Mouse (Mus musculus) olfactory bulb, adult 2 months (tissue): Measurements from ENCODE around the gene Celf6.
A peak's percentile ranks its signal among the peaks of the same experiment; 100 is the strongest.

ENCODE experiments used
- CTCF ChIP-seq: fragments of 200-500 bp; IDR thresholded peaks from 2 replicates; pipeline ENCODE4 v1.5.1; 2012; ENCODE audit warnings: low read depth, mild to moderate bottlenecking, low read length, moderate library complexity; ENCODE audit not compliant: insufficient read depth
- POLR2A ChIP-seq: fragments of 200-500 bp; IDR thresholded peaks from 2 replicates; pipeline ENCODE4 v1.6.1; 2012; ENCODE audit warnings: mild to moderate bottlenecking, low read depth, low read length, moderate library complexity; ENCODE audit not compliant: insufficient read depth

DNA sequence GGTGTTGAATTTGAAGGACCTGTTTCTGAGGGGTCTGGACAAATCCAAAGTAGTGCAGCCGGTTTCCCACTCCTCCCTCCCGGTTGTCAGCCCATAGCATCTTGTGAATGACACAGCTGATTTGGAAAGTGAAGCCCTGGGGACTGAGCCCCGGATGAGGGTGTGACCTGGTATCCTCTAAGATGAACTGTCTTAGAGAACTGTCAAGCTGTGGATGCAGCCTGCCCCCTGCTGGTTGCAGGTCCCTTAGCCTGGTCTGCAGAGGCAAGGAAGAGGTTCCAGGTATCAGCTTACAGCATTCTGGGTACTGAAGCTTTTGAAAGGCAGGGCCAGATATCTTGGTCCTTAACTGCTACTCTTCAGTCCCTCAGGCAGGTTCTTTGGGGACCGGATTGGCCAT, 12.1 kb upstream of the Celf6 start:
- TF ChIP-seq CTCF: peak; percentile 53; the same call in 1 of the 2 replicates
- TF ChIP-seq POLR2A: no peak
